Mouse (Mus musculus) testis, adult 2 months (tissue): ENCODE data around the gene Cfap54. TPM values are rescaled to one million over a fixed set of nuclear protein-coding genes. Genes with fewer than 3 reads are reported as not detected.

Source experiments
- H3K27ac ChIP-seq: fragments of 200-500 bp; 2 replicates; pipeline ENCODE4 v1.5.1; 2012; ENCODE audit warnings: low read depth, low read length; ENCODE audit not compliant: control insufficient read depth, insufficient read depth
- H3K27me3 ChIP-seq: fragments of 200-500 bp; 2 replicates; pipeline ENCODE4 v1.6.1; 2012; ENCODE audit warnings: mild to moderate bottlenecking, low read length, moderate library complexity; ENCODE audit not compliant: control insufficient read depth, insufficient read depth
- H3K36me3 ChIP-seq: fragments of 200-500 bp; 2 replicates; pipeline ENCODE4 v1.6.1; 2012; ENCODE audit warnings: mild to moderate bottlenecking, low read length; ENCODE audit not compliant: control insufficient read depth, insufficient read depth
- H3K4me1 ChIP-seq: fragments of 200-500 bp; 2 replicates; pipeline ENCODE4 v1.6.1; 2012; ENCODE audit warnings: low read length; ENCODE audit not compliant: control insufficient read depth, insufficient read depth
- H3K4me3 ChIP-seq: fragments of 200-500 bp; 2 replicates; pipeline ENCODE4 v1.5.1; 2012; ENCODE audit warnings: low read depth, mild to moderate bottlenecking, low read length, moderate library complexity, mixed read lengths; ENCODE audit not compliant: control insufficient read depth
- CTCF ChIP-seq: fragments of 200-500 bp; IDR thresholded peaks from 2 replicates; pipeline ENCODE4 v1.5.1; 2012; ENCODE audit warnings: low read depth, mild to moderate bottlenecking, inconsistent platforms, low read length, moderate library complexity; ENCODE audit not compliant: control insufficient read depth, insufficient read depth, insufficient replicate concordance
- POLR2A ChIP-seq: fragments of 200-500 bp; IDR thresholded peaks from 2 replicates; pipeline ENCODE4 v1.6.1; 2012; ENCODE audit warnings: low read depth, mild to moderate bottlenecking, inconsistent platforms, low read length, moderate library complexity; ENCODE audit not compliant: control insufficient read depth
- polyA plus RNA-seq: library from polyadenylated mRNA; depleted of rRNA; stranded (reverse); fragments of >200 nt; gene quantifications from 2 replicates; pipeline ENCODE4 v1.2.3, GENCODE M21; 2012; rRNA removed

The Cfap54 gene
- polyA plus RNA-seq, 1 experiment = 12.7 TPM

DNA sequence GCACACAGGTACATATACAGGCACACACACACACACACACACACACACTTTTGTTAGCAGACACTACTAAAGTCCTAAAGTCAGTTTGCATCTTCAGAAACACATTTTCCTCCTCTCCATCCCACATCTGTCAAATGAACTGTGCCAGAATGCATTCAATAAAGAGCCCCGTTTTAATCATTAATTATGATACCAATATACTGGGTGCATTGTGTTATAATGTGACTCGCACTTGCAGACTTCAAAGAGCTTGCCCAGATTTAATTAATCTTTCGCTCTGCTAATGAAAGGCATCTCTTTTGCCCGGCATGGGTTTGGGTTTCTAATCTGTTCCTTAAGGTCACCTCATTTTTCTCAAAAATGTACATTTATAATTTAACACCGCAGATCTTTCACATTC, 327.1 kb downstream of the Cfap54 start:
- Histone ChIP-seq H3K4me1 (no peaks in the 10 kb centered on the region), H3K4me3 (no peak overlapping the region), H3K36me3 (no peaks in the 10 kb centered on the region), H3K27ac (no peak overlapping the region), H3K27me3 (no peaks in the 10 kb centered on the region)
- no peak for TF ChIP-seq CTCF
- TF ChIP-seq POLR2A = no peak

DNA sequence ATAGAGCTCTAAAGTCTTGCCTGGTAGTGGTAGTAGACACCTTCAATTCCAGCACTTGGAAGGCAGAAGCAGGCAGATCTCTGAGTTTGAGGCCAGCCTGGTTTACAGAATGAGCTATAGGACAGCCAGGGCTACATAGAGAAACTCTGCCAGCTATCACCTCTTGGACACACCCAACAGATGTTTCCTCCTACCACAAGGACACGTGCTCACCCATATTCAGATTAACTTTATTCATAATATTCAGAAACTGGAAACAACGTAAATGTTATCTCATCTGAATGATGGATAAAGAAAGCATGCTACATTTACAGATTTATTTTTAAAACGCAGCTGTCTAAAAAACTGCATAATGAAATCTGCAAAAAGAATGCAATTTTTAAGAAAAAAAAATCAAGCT, 351.1 kb downstream of the Cfap54 start:
- no peaks in the 10 kb centered on the region for H3K4me1 ChIP-seq
- no peak overlapping the region for H3K27ac ChIP-seq
- TF ChIP-seq POLR2A (no peak), CTCF (no peak)
- no peaks in the 10 kb centered on the region for H3K36me3 ChIP-seq
- H3K27me3 ChIP-seq = no peaks in the 10 kb centered on the region
- H3K4me3 ChIP-seq = no peak overlapping the region

DNA sequence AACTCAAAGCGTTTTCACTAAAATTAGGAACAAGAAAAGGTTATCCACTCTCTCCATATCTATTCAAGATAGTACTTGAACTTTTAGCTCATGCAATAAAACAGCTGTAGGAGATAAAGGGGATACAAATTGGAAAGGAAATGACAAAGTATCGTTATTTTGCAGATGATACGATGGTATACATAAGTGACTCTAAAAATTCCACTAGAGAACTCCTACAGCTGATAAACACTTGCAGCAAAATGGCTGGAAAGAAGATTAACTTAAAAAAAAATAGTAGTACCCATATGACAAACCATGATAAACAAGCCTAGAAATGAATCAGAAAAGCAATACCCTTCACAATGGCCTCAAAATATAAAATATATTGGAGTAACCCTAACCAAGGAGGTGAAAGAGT, 352.7 kb downstream of the Cfap54 start:
- Histone ChIP-seq H3K27me3 (no peaks in the 10 kb centered on the region), H3K4me1 (no peaks in the 10 kb centered on the region), H3K4me3 (no peak overlapping the region), H3K36me3 (no peaks in the 10 kb centered on the region), H3K27ac (no peak overlapping the region)
- TF ChIP-seq POLR2A (no peak), CTCF (no peak)

Other genes starting within 250 kb of the Cfap54 start
- 27.6 and 32.4 TPM in 2 replicates for gene Cdk17, start 79.3 kb upstream of the Cfap54 start, polyA plus RNA-seq
- 2.2 and 2.9 TPM in 2 replicates for gene Elk3, start 229.5 kb upstream of the Cfap54 start, polyA plus RNA-seq